In genomic region chr6:127701036-127701783, GRCm38 (mm10) we compare ENCODE assay signal across 11 mouse cellular contexts.
DNase-seq lines count a peak whose midpoint lies in the region; ATAC-seq lines count a peak whose summit lies in the region.
"Had no signal": no experiment of that assay in that cellular context is flagged by ENCODE, and none has a peak within 500 bp of the region (broad histone marks: within the 10 kb centered on the region; RNA-seq: fewer than 3 reads in every experiment).

No protein-coding gene starts in this region.

- 15% methylated on average over 10 of the region's 11 CpGs for WGBS in embryonic facial prominence, embryonic 14.5 days
- WGBS in hindbrain, embryonic 15.5 days = 6% methylated on average over 10 of the region's 11 CpGs
- 8% methylated on average over 11 of the region's 11 CpGs for WGBS in neural tube, embryonic 12.5 days

- H3K4me2 ChIP-seq in embryonic facial prominence, embryonic 14.5 days (ENCODE audit: low read depth, low read length) = no peak overlapping the region
- no peak overlapping the region for H3K4me2 ChIP-seq in hindbrain, embryonic 15.5 days
- 0 out of 2 replicates have a peak overlapping the region, but pooled peaks have one; percentile 9 for H3K4me2 ChIP-seq in neural tube, embryonic 12.5 days (replicated peaks)
- H3K4me2 ChIP-seq: lung, embryonic 14.5 days had no signal

- H3K36me3 ChIP-seq in embryonic facial prominence, embryonic 14.5 days (ENCODE audit: control insufficient read depth, insufficient read depth, low read length) = no peaks in the 10 kb centered on the region
- H3K36me3 ChIP-seq in hindbrain, embryonic 15.5 days = no peaks in the 10 kb centered on the region; the same call in 1 of the 2 replicates
- H3K36me3 ChIP-seq in neural tube, embryonic 12.5 days = peaks cover 15% of the 10 kb centered on the region; the same call in 1 of the 2 replicates

- H3K27ac ChIP-seq in embryonic facial prominence, embryonic 14.5 days (replicated peaks; ENCODE audit: low read depth, low read length) = no peak overlapping the region
- peak overlapping the region; percentile 73 for H3K27ac ChIP-seq in hindbrain, embryonic 15.5 days (replicated peaks)
- peak overlapping the region; percentile 58 for H3K27ac ChIP-seq in neural tube, embryonic 12.5 days

- no peaks in the 10 kb centered on the region for H3K4me1 ChIP-seq in embryonic facial prominence, embryonic 14.5 days (ENCODE audit: control insufficient read depth, insufficient read depth, low read length)
- peaks cover 24% of the 10 kb centered on the region for H3K4me1 ChIP-seq in hindbrain, embryonic 15.5 days (replicated peaks)
- peaks cover 28% of the 10 kb centered on the region for H3K4me1 ChIP-seq in neural tube, embryonic 12.5 days

- no peaks in the 10 kb centered on the region for H3K27me3 ChIP-seq in embryonic facial prominence, embryonic 14.5 days (replicated peaks; ENCODE audit: control insufficient read depth, insufficient read depth, low read length)
- no peaks in the 10 kb centered on the region for H3K27me3 ChIP-seq in hindbrain, embryonic 15.5 days
- H3K27me3 ChIP-seq in neural tube, embryonic 12.5 days (replicated peaks) = no peaks in the 10 kb centered on the region

- DNase-seq in brain, adult 2 months (ENCODE audit: low read depth, low spot score) = peak; percentile 40
- DNase-seq in embryonic facial prominence, embryonic 14.5 days (ENCODE audit: low spot score) = peak; percentile 79
- DNase-seq in kidney, postnatal 10 days = no peak
- no peak for DNase-seq in gastrocnemius, postnatal 25 days
- DNase-seq in frontal cortex, postnatal 36 days (ENCODE audit: low spot score in 2 of 2) = no peak
- DNase-seq in thymus, postnatal 10 days (ENCODE audit: low spot score in 2 of 2) = no peak
- DNase-seq: cerebellum, adult 11-12 months; lung, embryonic 14.5 days had no signal

- H3K4me3 ChIP-seq in embryonic facial prominence, embryonic 14.5 days (ENCODE audit: low read depth, low read length) = no peak overlapping the region
- H3K4me3 ChIP-seq in hindbrain, embryonic 15.5 days = no peak overlapping the region
- H3K4me3 ChIP-seq in neural tube, embryonic 12.5 days = no peak overlapping the region
- H3K4me3 ChIP-seq: myocyte had no signal

- peak; percentile 85; the same call in 1 of the 2 replicates for ATAC-seq in embryonic facial prominence, embryonic 14.5 days (ENCODE audit: low read depth)
- ATAC-seq in hindbrain, embryonic 15.5 days (ENCODE audit: low FRiP score, low read depth) = peak; percentile 79
- ATAC-seq in neural tube, embryonic 12.5 days (ENCODE audit: low FRiP score, low read depth) = peak; percentile 95

- H3K9me3 ChIP-seq in embryonic facial prominence, embryonic 14.5 days (ENCODE audit: control insufficient read depth, low read length) = no peaks in the 10 kb centered on the region
- no peaks in the 10 kb centered on the region for H3K9me3 ChIP-seq in hindbrain, embryonic 15.5 days
- H3K9me3 ChIP-seq in neural tube, embryonic 12.5 days = no peaks in the 10 kb centered on the region

- no peak overlapping the region for H3K9ac ChIP-seq in embryonic facial prominence, embryonic 14.5 days (ENCODE audit: low read depth, low read length)
- no peak overlapping the region for H3K9ac ChIP-seq in hindbrain, embryonic 15.5 days
- H3K9ac ChIP-seq in neural tube, embryonic 12.5 days = no peak overlapping the region
- H3K9ac ChIP-seq: lung, embryonic 14.5 days had no signal

Comparison
In these comparisons a context has a peak if more than half of its experiments do, and no peak if none do; other contexts are left out.
1. DNase-seq: peak in brain, adult 2 months (single experiment) and embryonic facial prominence, embryonic 14.5 days (single experiment); none in kidney, postnatal 10 days (single experiment), gastrocnemius, postnatal 25 days (single experiment), frontal cortex, postnatal 36 days (0 of 2) and thymus, postnatal 10 days (0 of 2).
2. Peak in every context shown above with its lines, with median percentiles within 50 percentile points of each other: ATAC-seq.